Mouse (Mus musculus) central nervous system, embryonic 18 days (tissue): ENCODE measurements around the gene Cdh12. TPM values are rescaled to one million over a fixed set of nuclear protein-coding genes. Genes with fewer than 3 reads are reported as not detected.

Experiments used
- polyA plus RNA-seq: library from polyadenylated mRNA; depleted of rRNA; stranded (reverse); fragments of >200 nt; gene quantifications from 2 replicates; pipeline ENCODE4 v1.2.3, GENCODE M21; 2012; rRNA removed

Cdh12 gene
- polyA plus RNA-seq = 3.1 and 3.3 TPM in 2 replicates

GRCm38 (mm10) chr15:20448861-20449663 lies at the start of gene Cdh12:
Cdh12 (plus strand) TSS chr15:20449265.

GRCm38 (mm10) chr15:20666650-20667049 lies 217.6 kb downstream of the Cdh12 start, which contains the start of gene Acot10:
Acot10 (minus strand) TSS chr15:20666750.

Other genes starting within 250 kb of the Cdh12 start
- gene Acot10, start 217.5 kb downstream of the Cdh12 start, polyA plus RNA-seq = 0.03 TPM in 1 of 2 replicates, not detected in the other